ENCODE assay signal across 24 mouse cellular contexts in genomic region chr10:111149761-111150160, GRCm38 (mm10). TPM values are rescaled to one million over a fixed set of nuclear protein-coding genes. Genes with fewer than 3 reads are reported as not detected.
DNase-seq lines count a peak whose midpoint lies in the region; ATAC-seq and TF ChIP-seq lines count a peak whose summit lies in the region.
"Had no signal": no experiment of that assay in that cellular context is flagged by ENCODE, and none has a peak within 500 bp of the region (broad histone marks: within the 10 kb centered on the region; RNA-seq: fewer than 3 reads in every experiment).

No protein-coding gene starts in this region.

- no peak overlapping the region for H3K4me3 ChIP-seq in embryonic facial prominence, embryonic 14.5 days (ENCODE audit: low read depth, low read length)
- H3K4me3 ChIP-seq in embryonic facial prominence, embryonic 10.5 days = no peak overlapping the region
- H3K4me3 ChIP-seq in kidney, embryonic 15.5 days (replicated peaks) = no peak overlapping the region
- no peak overlapping the region for H3K4me3 ChIP-seq in limb, embryonic 14.5 days (replicated peaks; ENCODE audit: low read length)
- no peak overlapping the region for H3K4me3 ChIP-seq in limb, embryonic 10.5 days
- H3K4me3 ChIP-seq: embryonic facial prominence, embryonic 15.5 days; erythroblast, embryonic 14.5 days; forebrain, embryonic 10.5 days; gastrocnemius, adult 2 months; hindbrain, embryonic 12.5 days had no signal

- ATAC-seq in embryonic facial prominence, embryonic 14.5 days (ENCODE audit: low read depth) = no peak
- ATAC-seq in kidney, embryonic 15.5 days (replicated peaks; ENCODE audit: low FRiP score) = no peak
- ATAC-seq in limb, embryonic 14.5 days (ENCODE audit: low FRiP score, low read depth) = no peak
- ATAC-seq: activated CD4-positive, CD25-positive, alpha-beta regulatory T cell, adult 4 months; forebrain, embryonic 14.5 days; Patski had no signal

- H3K36me3 ChIP-seq in embryonic facial prominence, embryonic 14.5 days (ENCODE audit: control insufficient read depth, insufficient read depth, low read length) = no peaks in the 10 kb centered on the region
- no peaks in the 10 kb centered on the region for H3K36me3 ChIP-seq in embryonic facial prominence, embryonic 10.5 days (replicated peaks)
- no peaks in the 10 kb centered on the region for H3K36me3 ChIP-seq in kidney, embryonic 15.5 days
- no peaks in the 10 kb centered on the region for H3K36me3 ChIP-seq in limb, embryonic 14.5 days (ENCODE audit: control insufficient read depth, insufficient read depth, low read length)
- H3K36me3 ChIP-seq in limb, embryonic 10.5 days = no peaks in the 10 kb centered on the region
- H3K36me3 ChIP-seq: embryonic facial prominence, embryonic 15.5 days; forebrain, embryonic 10.5 days; hindbrain, embryonic 12.5 days had no signal

- no peaks in the 10 kb centered on the region for H3K27me3 ChIP-seq in embryonic facial prominence, embryonic 14.5 days (replicated peaks; ENCODE audit: control insufficient read depth, insufficient read depth, low read length)
- H3K27me3 ChIP-seq in embryonic facial prominence, embryonic 10.5 days (replicated peaks; ENCODE audit: low read depth, poor library complexity, severe bottlenecking) = no peaks in the 10 kb centered on the region
- H3K27me3 ChIP-seq in kidney, embryonic 15.5 days = no peaks in the 10 kb centered on the region
- no peaks in the 10 kb centered on the region for H3K27me3 ChIP-seq in limb, embryonic 14.5 days (ENCODE audit: control insufficient read depth, insufficient read depth, low read length)
- no peaks in the 10 kb centered on the region for H3K27me3 ChIP-seq in limb, embryonic 10.5 days (ENCODE audit: low read depth, poor library complexity, severe bottlenecking)
- H3K27me3 ChIP-seq: embryonic facial prominence, embryonic 15.5 days; hindbrain, embryonic 12.5 days; Patski had no signal

- WGBS in embryonic facial prominence, embryonic 14.5 days = 41% methylated on average over 5 of the region's 5 CpGs
- 54% methylated on average over 5 of the region's 5 CpGs for WGBS in embryonic facial prominence, embryonic 10.5 days
- WGBS in kidney, embryonic 15.5 days = 69% methylated on average over 5 of the region's 5 CpGs
- 49% methylated on average over 5 of the region's 5 CpGs for WGBS in limb, embryonic 14.5 days
- whole genome bisulfite sequencing in limb, embryonic 10.5 days = 72% methylated on average over 5 of the region's 5 CpGs

- H3K4me1 ChIP-seq in embryonic facial prominence, embryonic 14.5 days (ENCODE audit: control insufficient read depth, insufficient read depth, low read length) = no peaks in the 10 kb centered on the region
- H3K4me1 ChIP-seq in embryonic facial prominence, embryonic 10.5 days = 0 out of 2 replicates have a peak, but pooled peaks cover 2% of the 10 kb centered on the region
- H3K4me1 ChIP-seq in kidney, embryonic 15.5 days = no peaks in the 10 kb centered on the region
- H3K4me1 ChIP-seq in limb, embryonic 14.5 days (ENCODE audit: control insufficient read depth, insufficient read depth, low read length) = no peaks in the 10 kb centered on the region
- H3K4me1 ChIP-seq in limb, embryonic 10.5 days = no peaks in the 10 kb centered on the region
- H3K4me1 ChIP-seq: embryonic facial prominence, embryonic 15.5 days; forebrain, embryonic 10.5 days; hindbrain, embryonic 12.5 days had no signal

- no peak overlapping the region for H3K4me2 ChIP-seq in embryonic facial prominence, embryonic 14.5 days (ENCODE audit: low read depth, low read length)
- no peak overlapping the region for H3K4me2 ChIP-seq in kidney, embryonic 15.5 days
- no peak overlapping the region for H3K4me2 ChIP-seq in limb, embryonic 14.5 days (replicated peaks; ENCODE audit: low read depth, low read length, severe bottlenecking)
- H3K4me2 ChIP-seq: embryonic facial prominence, embryonic 15.5 days; hindbrain, embryonic 12.5 days had no signal

- H3K27ac ChIP-seq in embryonic facial prominence, embryonic 14.5 days (replicated peaks; ENCODE audit: low read depth, low read length) = no peak overlapping the region
- H3K27ac ChIP-seq in embryonic facial prominence, embryonic 10.5 days (replicated peaks) = no peak overlapping the region
- H3K27ac ChIP-seq in kidney, embryonic 15.5 days = no peak overlapping the region
- no peak overlapping the region for H3K27ac ChIP-seq in limb, embryonic 14.5 days (replicated peaks; ENCODE audit: low read depth, low read length)
- no peak overlapping the region for H3K27ac ChIP-seq in limb, embryonic 10.5 days
- H3K27ac ChIP-seq: embryonic facial prominence, embryonic 15.5 days; forebrain, embryonic 10.5 days; gastrocnemius, adult 2 months; hindbrain, embryonic 12.5 days had no signal

- H3K9me3 ChIP-seq in embryonic facial prominence, embryonic 14.5 days (ENCODE audit: control insufficient read depth, low read length) = no peaks in the 10 kb centered on the region; the same call in 1 of the 2 replicates
- H3K9me3 ChIP-seq in embryonic facial prominence, embryonic 10.5 days = no peaks in the 10 kb centered on the region
- no peaks in the 10 kb centered on the region for H3K9me3 ChIP-seq in kidney, embryonic 15.5 days (replicated peaks)
- no peaks in the 10 kb centered on the region for H3K9me3 ChIP-seq in limb, embryonic 14.5 days (ENCODE audit: control insufficient read depth, low read length)
- H3K9me3 ChIP-seq in limb, embryonic 10.5 days (replicated peaks) = no peaks in the 10 kb centered on the region
- H3K9me3 ChIP-seq: embryonic facial prominence, embryonic 15.5 days; forebrain, embryonic 10.5 days; hindbrain, embryonic 12.5 days had no signal

- peak; percentile 52 for DNase-seq in embryonic facial prominence, embryonic 14.5 days (ENCODE audit: low spot score)
- DNase-seq in embryonic facial prominence, embryonic 10.5 days (ENCODE audit: low spot score) = no peak
- peak; percentile 44 to 73 for DNase-seq in kidney, adult 8-10 months
- peak; percentile 25 for DNase-seq in limb, embryonic 14.5 days (ENCODE audit: low spot score)
- no peak for DNase-seq in limb, embryonic 10.5 days (ENCODE audit: low spot score)
- peak; percentile 23 for DNase-seq in retina, postnatal 1 day
- DNase-seq in retina, embryonic 14.5 days (ENCODE audit: low spot score) = no peak
- DNase-seq: adrenal gland, adult 2 months; adrenal gland, postnatal 25 days; cerebellum, adult 18-20 months; cerebellum, adult 9-11 months; cerebellum, postnatal 36 days; gastrocnemius, adult 2 months; gastrocnemius, postnatal 25 days; heart, postnatal 10 days; heart, postnatal 4 days had no signal

- H3K9ac ChIP-seq in embryonic facial prominence, embryonic 14.5 days (ENCODE audit: low read depth, low read length) = no peak overlapping the region
- H3K9ac ChIP-seq in kidney, embryonic 15.5 days = no peak overlapping the region
- no peak overlapping the region for H3K9ac ChIP-seq in limb, embryonic 14.5 days (ENCODE audit: low read depth, low read length, severe bottlenecking)
- H3K9ac ChIP-seq: embryonic facial prominence, embryonic 15.5 days; hindbrain, embryonic 12.5 days had no signal

- no peak for TF ChIP-seq POLR2A in limb, embryonic 14.5 days (IDR thresholded peaks at IDR 0.05; ENCODE audit: borderline replicate concordance, extremely low read depth, insufficient read depth, insufficient read length)

RNA-seq across cellular contexts. Expression of gene Osbpl8, which starts 14.8 kb away (rescaled TPM):
- polyA plus RNA-seq in embryonic facial prominence, embryonic 14.5 days (2014; fragmentation: Nextera tagmentation; extraction: Ambion mirVana) = 9.5 and 10.0 TPM in 2 replicates
- polyA plus RNA-seq in embryonic facial prominence, embryonic 10.5 days (2016; fragmentation: Nextera tagmentation; extraction: Ambion mirVana) = 9.3 and 9.4 TPM in 2 replicates
- 9.0 and 9.6 TPM in 2 replicates for polyA plus RNA-seq in kidney, embryonic 15.5 days (2015; fragmentation: Nextera tagmentation; extraction: Ambion mirVana)
- polyA plus RNA-seq in limb, embryonic 14.5 days (2012; rRNA removed) = 10.4 and 11.4 TPM in 2 replicates
- polyA plus RNA-seq in limb, embryonic 14.5 days (2014; fragmentation: Nextera tagmentation; extraction: Ambion mirVana) = 9.0 and 10.8 TPM in 2 replicates
- polyA plus RNA-seq in limb, embryonic 10.5 days (2016; fragmentation: Nextera tagmentation; extraction: Ambion mirVana) = 6.9 and 8.9 TPM in 2 replicates

Comparison
In these comparisons a context has a peak if more than half of its experiments do, and no peak if none do; other contexts are left out.
1. DNase-seq: peak in embryonic facial prominence, embryonic 14.5 days (single experiment), kidney, adult 8-10 months (2 of 2), limb, embryonic 14.5 days (single experiment) and retina, postnatal 1 day (single experiment); none in embryonic facial prominence, embryonic 10.5 days (single experiment), limb, embryonic 10.5 days (single experiment) and retina, embryonic 14.5 days (single experiment).